Mouse (Mus musculus) embryonic facial prominence, embryonic 12.5 days (tissue): ENCODE measurements at regions not wholly inside any gene's neighbourhood (a gene's known extent, or its start where the extent isn't known, plus 50 kb on each side); places are given as distances from the start of the nearest gene placed in this dataset.

Experiments
- ATAC-seq: fragments of 200-750 bp; cut with Nextera tagmentation; 2 replicates; pipeline ENCODE4 v1.8.0; 2017; ENCODE audit not compliant: insufficient number of reproducible peaks, insufficient read depth, low FRiP score, low TSS enrichment
- H3K27ac ChIP-seq: fragments of 300-500 bp; sonication (generic); 2 replicates; pipeline ENCODE4 v1.5.1; 2016; ENCODE audit warnings: mild to moderate bottlenecking
- H3K27me3 ChIP-seq: fragments of 300-500 bp; sonication (generic); 2 replicates; pipeline ENCODE4 v1.6.1; 2016; ENCODE audit warnings: mild to moderate bottlenecking, moderate library complexity
- H3K36me3 ChIP-seq: fragments of 300-500 bp; sonication (generic); 2 replicates; pipeline ENCODE4 v1.6.1; 2016; ENCODE audit warnings: mild to moderate bottlenecking
- H3K4me1 ChIP-seq: fragments of 300-500 bp; sonication (generic); 2 replicates; pipeline ENCODE4 v1.6.1; 2016
- H3K4me2 ChIP-seq: fragments of 300-500 bp; sonication (generic); replicated peaks from 2 replicates; pipeline ENCODE4 v1.6.1; 2016; ENCODE audit warnings: mild to moderate bottlenecking, moderate library complexity
- H3K4me3 ChIP-seq: fragments of 300-500 bp; sonication (generic); 2 replicates; pipeline ENCODE4 v1.5.1; 2016; ENCODE audit warnings: mild to moderate bottlenecking
- H3K9ac ChIP-seq: fragments of 300-500 bp; sonication (generic); 2 replicates; pipeline ENCODE4 v1.6.1; 2016; ENCODE audit warnings: mild to moderate bottlenecking, moderate library complexity
- H3K9me3 ChIP-seq: fragments of 300-500 bp; sonication (generic); 2 replicates; pipeline ENCODE4 v1.6.1; 2016; ENCODE audit warnings: mild to moderate bottlenecking, moderate library complexity
- WGBS: fragments of 180-500 bp; shearing (Covaris S2); methylation state at CpG from one replicate; pipeline ENCODE4 v1.1.7; 2016; 5-methylcytosine and 5-hydroxymethylcytosine counted together

- H3K27ac ChIP-seq: no peak overlapping the region
- WGBS: 65% methylated on average over 2 of the region's 2 CpGs
- H3K4me1 ChIP-seq: no peaks in the 10 kb centered on the region
- H3K4me3 ChIP-seq: no peak overlapping the region
- ATAC-seq: no peak
- H3K36me3 ChIP-seq: no peaks in the 10 kb centered on the region
- no peak overlapping the region for H3K9ac ChIP-seq
- no peaks in the 10 kb centered on the region for H3K9me3 ChIP-seq
- no peaks in the 10 kb centered on the region for H3K27me3 ChIP-seq
- no peak overlapping the region for H3K4me2 ChIP-seq
Measured at GRCm38 (mm10) chr8:56784441-56784840, 233.6 kb downstream of the Fbxo8 start.

- Histone ChIP-seq H3K9me3 (no peaks in the 10 kb centered on the region), H3K4me1 (no peaks in the 10 kb centered on the region), H3K9ac (no peak overlapping the region), H3K4me2 (no peak overlapping the region), H3K27me3 (no peaks in the 10 kb centered on the region), H3K4me3 (no peak overlapping the region), H3K27ac (no peak overlapping the region), H3K36me3 (no peaks in the 10 kb centered on the region)
- ATAC-seq: no peak
- 90% methylated on average over 2 of the region's 2 CpGs for WGBS
Measured at GRCm38 (mm10) chr8:56789549-56790270, 238.8 kb downstream of the Fbxo8 start.

- no peak overlapping the region for H3K27ac ChIP-seq
- no peak for ATAC-seq
Measured at GRCm38 (mm10) chr8:56832651-56833050, 281.8 kb downstream of the Fbxo8 start.

GRCm38 (mm10) chr8:56833129-56833528 is 282.2 kb downstream of the Fbxo8 start:
- Histone ChIP-seq H3K27me3 (no peaks in the 10 kb centered on the region), H3K27ac (no peak overlapping the region), H3K4me1 (no peaks in the 10 kb centered on the region), H3K4me3 (no peak overlapping the region), H3K9ac (no peak overlapping the region), H3K36me3 (no peaks in the 10 kb centered on the region), H3K4me2 (no peak overlapping the region), H3K9me3 (no peaks in the 10 kb centered on the region)
- WGBS: 46% methylated on average over 4 of the region's 4 CpGs
- no peak for ATAC-seq

More at GRCm38 (mm10) chr8:56832651-56833050, 281.8 kb downstream of the Fbxo8 start:
- Histone ChIP-seq H3K9me3 (no peaks in the 10 kb centered on the region), H3K4me2 (no peak overlapping the region), H3K27me3 (no peaks in the 10 kb centered on the region), H3K4me1 (no peaks in the 10 kb centered on the region), H3K4me3 (no peak overlapping the region), H3K9ac (no peak overlapping the region), H3K36me3 (no peaks in the 10 kb centered on the region)
- WGBS: 77% methylated on average over 5 of the region's 5 CpGs

- H3K4me2 ChIP-seq: no peak overlapping the region
- H3K36me3 ChIP-seq: no peaks in the 10 kb centered on the region
- H3K27me3 ChIP-seq: no peaks in the 10 kb centered on the region
- H3K9me3 ChIP-seq: no peaks in the 10 kb centered on the region
- no peak overlapping the region for H3K27ac ChIP-seq
- no peaks in the 10 kb centered on the region for H3K4me1 ChIP-seq
- no peak for ATAC-seq
- no peak overlapping the region for H3K4me3 ChIP-seq
- H3K9ac ChIP-seq: no peak overlapping the region
- WGBS: 55% methylated on average over 8 of the region's 8 CpGs
Measured at GRCm38 (mm10) chr8:56883449-56883848, 332.6 kb downstream of the Fbxo8 start.

GRCm38 (mm10) chr8:56884195-56884594 is 333.3 kb downstream of the Fbxo8 start:
- no peak overlapping the region for H3K9ac ChIP-seq
- H3K4me3 ChIP-seq: no peak overlapping the region
- ATAC-seq: no peak
- no peaks in the 10 kb centered on the region for H3K36me3 ChIP-seq
- H3K4me1 ChIP-seq: no peaks in the 10 kb centered on the region
- no peaks in the 10 kb centered on the region for H3K27me3 ChIP-seq
- no peak overlapping the region for H3K4me2 ChIP-seq
- WGBS: 14% methylated on average over 1 of the region's 1 CpGs
- no peaks in the 10 kb centered on the region for H3K9me3 ChIP-seq
- no peak overlapping the region for H3K27ac ChIP-seq

GRCm38 (mm10) chr8:56893638-56894037 is 342.7 kb downstream of the Fbxo8 start:
- 40% methylated on average over 3 of the region's 3 CpGs for WGBS
- Histone ChIP-seq H3K9ac (no peak overlapping the region), H3K27me3 (no peaks in the 10 kb centered on the region), H3K27ac (no peak overlapping the region), H3K36me3 (no peaks in the 10 kb centered on the region), H3K4me3 (no peak overlapping the region), H3K4me1 (no peaks in the 10 kb centered on the region), H3K4me2 (no peak overlapping the region), H3K9me3 (no peaks in the 10 kb centered on the region)
- ATAC-seq: no peak

GRCm38 (mm10) chr8:56915362-56915761 is 364.5 kb downstream of the Fbxo8 start:
- no peak for ATAC-seq
- WGBS: 84% methylated on average over 5 of the region's 5 CpGs
- no peaks in the 10 kb centered on the region for H3K27me3 ChIP-seq

GRCm38 (mm10) chr8:56915989-56916388 is 365.1 kb downstream of the Fbxo8 start:
- Histone ChIP-seq H3K4me1 (no peaks in the 10 kb centered on the region), H3K4me2 (no peak overlapping the region), H3K9me3 (no peaks in the 10 kb centered on the region), H3K36me3 (no peaks in the 10 kb centered on the region), H3K4me3 (no peak overlapping the region), H3K27me3 (no peaks in the 10 kb centered on the region), H3K27ac (no peak overlapping the region), H3K9ac (no peak overlapping the region)
- 48% methylated on average over 5 of the region's 5 CpGs for WGBS
- no peak for ATAC-seq

More at GRCm38 (mm10) chr8:56915362-56915761, 364.5 kb downstream of the Fbxo8 start:
- H3K36me3 ChIP-seq: no peaks in the 10 kb centered on the region
- no peak overlapping the region for H3K9ac ChIP-seq
- no peak overlapping the region for H3K4me3 ChIP-seq
- H3K4me2 ChIP-seq: no peak overlapping the region
- no peaks in the 10 kb centered on the region for H3K4me1 ChIP-seq
- no peaks in the 10 kb centered on the region for H3K9me3 ChIP-seq
- H3K27ac ChIP-seq: no peak overlapping the region

GRCm38 (mm10) chr8:56924724-56925123 is 373.8 kb downstream of the Fbxo8 start:
- ATAC-seq: no peak
- no peak overlapping the region for H3K9ac ChIP-seq
- no peaks in the 10 kb centered on the region for H3K27me3 ChIP-seq
- H3K4me3 ChIP-seq: no peak overlapping the region
- H3K27ac ChIP-seq: no peak overlapping the region
- H3K4me2 ChIP-seq: no peak overlapping the region
- H3K4me1 ChIP-seq: no peaks in the 10 kb centered on the region
- 25% methylated on average over 1 of the region's 1 CpGs for WGBS
- no peaks in the 10 kb centered on the region for H3K36me3 ChIP-seq
- H3K9me3 ChIP-seq: no peaks in the 10 kb centered on the region

GRCm38 (mm10) chr8:56927166-56927565 is 376.3 kb downstream of the Fbxo8 start:
- Histone ChIP-seq H3K4me3 (no peak overlapping the region), H3K9ac (no peak overlapping the region), H3K36me3 (no peaks in the 10 kb centered on the region), H3K27ac (no peak overlapping the region), H3K4me2 (no peak overlapping the region), H3K27me3 (no peaks in the 10 kb centered on the region), H3K9me3 (no peaks in the 10 kb centered on the region), H3K4me1 (no peaks in the 10 kb centered on the region)
- 94% methylated on average over 1 of the region's 1 CpGs for WGBS
- ATAC-seq: no peak

GRCm38 (mm10) chr8:56929076-56929475 is 378.2 kb downstream of the Fbxo8 start:
- WGBS: 76% methylated on average over 6 of the region's 6 CpGs
- Histone ChIP-seq H3K9ac (no peak overlapping the region), H3K27ac (no peak overlapping the region), H3K4me1 (no peaks in the 10 kb centered on the region), H3K9me3 (no peaks in the 10 kb centered on the region), H3K4me3 (no peak overlapping the region), H3K27me3 (no peaks in the 10 kb centered on the region), H3K36me3 (no peaks in the 10 kb centered on the region), H3K4me2 (no peak overlapping the region)
- no peak for ATAC-seq
